Mouse (Mus musculus) gastrocnemius, postnatal 25 days (tissue): ENCODE measurements around the gene 1110059E24Rik. TPM values are rescaled to one million over a fixed set of nuclear protein-coding genes. Genes with fewer than 3 reads are reported as not detected.
A peak's percentile ranks its signal among the peaks of the same experiment; 100 is the strongest.
"Not testable (repeated sequence)": the region's sequence is repeated elsewhere in the genome, so short reads cannot be mapped to it uniquely, and the experiment has no call there.

Experiments used
- DNase-seq: peaks from one replicate; pipeline ENCODE4 v3.0.0; 2022
- total RNA-seq, 2 experiments: library from RNA; stranded (reverse); gene quantifications; 1 replicate in 1 of 2; 2 replicates in 1 of 2; pipeline ENCODE4 v1.2.3; 2021

1110059E24Rik gene
- total RNA-seq, 2 experiments from 2014 or later: 8.1 to 9.7 TPM

DNA sequence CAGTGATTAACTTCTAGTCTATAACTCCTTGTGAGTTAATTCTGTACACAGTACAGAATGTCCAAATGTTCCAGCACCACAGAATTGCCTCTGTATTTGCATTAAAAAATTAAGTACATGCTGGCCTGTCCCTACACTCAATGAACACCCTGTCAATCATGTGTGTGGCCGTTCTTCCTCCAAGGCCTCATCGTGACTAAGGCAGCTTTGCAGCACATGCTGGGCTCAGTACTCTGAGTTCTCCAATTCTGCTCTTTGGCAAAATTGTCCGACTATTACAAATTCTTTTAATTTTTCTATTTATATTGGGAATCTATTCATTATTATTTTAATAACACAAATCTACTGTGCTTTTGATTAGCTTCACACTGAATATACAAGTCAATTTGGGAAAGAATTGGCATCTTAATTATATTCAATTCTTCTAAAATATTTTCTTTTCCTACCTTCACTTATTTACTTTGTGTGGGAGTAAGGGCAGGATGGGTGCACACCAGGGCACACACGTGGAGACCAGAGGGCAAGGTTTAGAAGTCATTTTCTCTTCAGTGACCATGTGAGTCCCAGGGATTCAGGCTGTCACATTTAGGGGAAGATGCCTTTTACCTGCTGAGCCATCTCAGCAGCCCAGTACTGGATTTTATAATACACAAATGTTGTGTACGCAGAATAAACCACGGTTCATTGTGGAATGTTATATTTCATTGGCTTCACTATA, 26.3 kb downstream of the 1110059E24Rik start:
- DNase-seq: no peak

DNA sequence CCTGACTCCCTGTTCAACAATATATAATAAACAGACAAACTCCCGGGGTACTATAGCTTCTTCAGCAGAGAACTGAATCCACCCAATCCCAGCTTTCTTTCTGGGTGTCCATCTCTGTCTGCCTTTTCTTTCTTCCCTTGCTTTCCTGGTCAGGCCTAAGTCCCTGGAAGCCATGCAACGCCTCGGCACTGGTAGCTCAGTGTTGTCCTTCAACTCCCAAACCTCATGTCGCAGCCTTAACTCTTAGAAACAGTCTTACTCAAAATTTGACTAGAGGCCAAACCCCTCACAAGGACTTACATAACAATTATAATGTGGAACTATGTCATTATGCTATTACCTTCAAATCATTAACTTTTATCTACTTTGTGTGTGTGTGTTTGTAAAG, 28.6 kb downstream of the 1110059E24Rik start:
- no peak for DNase-seq

DNA sequence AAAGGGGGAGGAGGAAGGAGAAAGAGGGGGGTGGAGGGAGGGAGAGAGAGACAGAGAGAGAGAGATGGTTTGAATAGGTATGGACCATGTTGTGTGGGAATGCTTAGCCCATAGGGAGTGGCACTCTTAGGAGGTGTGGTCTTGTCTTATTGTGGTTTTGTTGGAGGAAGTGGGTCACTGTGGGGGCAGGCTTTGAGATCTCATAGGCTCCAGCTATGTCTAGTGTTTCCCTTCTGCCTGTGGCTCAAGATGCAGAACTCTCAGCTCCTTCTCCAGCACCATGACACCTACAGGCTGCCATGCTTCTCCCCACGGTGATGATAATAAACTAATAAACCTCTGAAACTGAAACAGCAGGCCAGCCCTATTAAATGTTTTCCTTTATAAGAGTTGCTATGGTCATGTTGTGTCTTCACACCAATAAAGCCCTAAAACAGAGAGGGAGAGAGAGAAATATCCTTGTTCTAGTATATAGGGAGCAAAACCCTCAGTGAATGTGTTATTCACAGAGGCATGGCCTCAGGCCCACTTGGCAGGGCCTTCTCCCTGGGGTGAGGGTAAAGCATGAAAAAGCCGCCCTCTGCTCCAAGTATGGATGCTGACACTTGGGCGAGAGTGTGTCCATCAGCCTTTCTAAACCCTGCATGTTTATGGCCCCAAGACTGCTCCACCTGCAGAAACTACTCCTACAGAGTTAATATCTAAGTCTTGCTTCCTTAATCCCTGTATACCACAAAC, 29.2 kb downstream of the 1110059E24Rik start:
- DNase-seq: no peak

GRCm38 (mm10) chr19:21615801-21616200, 37.0 kb downstream of the 1110059E24Rik start:
- no peak for DNase-seq

DNA sequence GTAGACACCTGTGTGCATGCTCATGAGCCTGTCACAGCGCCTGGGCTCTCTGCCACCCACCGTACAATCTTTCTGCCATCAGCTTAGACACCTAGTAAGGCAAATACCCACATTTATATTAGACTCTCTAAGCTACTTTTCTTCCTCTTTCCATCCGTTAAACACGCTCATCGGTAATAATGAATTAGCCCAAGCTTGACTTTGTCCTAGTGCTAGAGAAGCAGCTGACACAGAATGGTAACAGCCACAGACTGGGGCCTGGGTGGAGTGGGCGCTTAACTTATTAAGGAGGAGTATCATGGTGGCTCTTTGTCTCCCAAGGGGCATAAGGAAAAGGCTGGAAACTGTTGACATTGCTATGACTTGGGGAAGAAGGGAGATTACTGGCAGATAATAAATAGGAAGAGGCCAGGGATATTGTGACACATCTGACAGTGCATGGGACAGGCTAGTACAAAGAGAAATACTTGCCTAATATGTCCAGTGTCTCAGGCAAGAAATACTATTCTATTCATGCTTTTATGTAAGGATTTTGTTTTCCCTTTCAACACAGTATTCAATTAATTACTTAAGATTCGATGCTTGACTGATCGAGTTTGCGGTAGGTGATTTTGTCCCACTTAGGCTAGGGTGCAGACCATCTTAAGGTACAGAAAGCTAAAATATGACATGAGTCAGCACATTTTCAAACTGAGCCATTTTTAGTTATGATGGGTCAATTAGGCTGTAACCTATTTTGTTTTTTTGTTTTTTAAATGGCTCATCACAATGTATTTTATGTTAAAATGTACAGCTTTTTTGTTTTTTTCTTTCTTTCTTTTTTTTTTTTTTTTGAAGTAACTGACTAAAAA, 40.8 kb downstream of the 1110059E24Rik start:
- DNase-seq: no peak

GRCm38 (mm10) chr19:21611297-21611696, 41.5 kb downstream of the 1110059E24Rik start:
- no peak for DNase-seq

DNA sequence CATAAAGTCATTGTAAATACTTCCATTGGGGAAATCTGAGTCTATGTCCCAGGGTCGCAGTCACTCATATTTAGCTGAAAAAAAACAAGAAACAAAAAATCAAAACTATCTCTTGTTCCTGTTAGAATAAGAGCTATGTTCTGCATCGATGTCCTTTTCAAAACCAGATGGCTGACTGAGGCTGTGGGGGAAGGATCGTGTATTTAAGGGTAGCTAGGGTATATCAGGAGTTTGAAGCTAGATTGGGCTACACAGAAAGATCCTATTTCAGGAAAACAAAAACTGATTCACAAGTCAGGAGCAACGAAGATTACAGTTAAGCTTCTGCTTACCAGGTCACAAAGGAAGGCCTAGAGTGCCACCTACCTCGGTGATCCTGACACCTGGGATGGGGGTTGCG, 42.5 kb downstream of the 1110059E24Rik start:
- no peak for DNase-seq

GRCm38 (mm10) chr19:21605294-21605693, 47.5 kb downstream of the 1110059E24Rik start:
- no peak for DNase-seq

DNA sequence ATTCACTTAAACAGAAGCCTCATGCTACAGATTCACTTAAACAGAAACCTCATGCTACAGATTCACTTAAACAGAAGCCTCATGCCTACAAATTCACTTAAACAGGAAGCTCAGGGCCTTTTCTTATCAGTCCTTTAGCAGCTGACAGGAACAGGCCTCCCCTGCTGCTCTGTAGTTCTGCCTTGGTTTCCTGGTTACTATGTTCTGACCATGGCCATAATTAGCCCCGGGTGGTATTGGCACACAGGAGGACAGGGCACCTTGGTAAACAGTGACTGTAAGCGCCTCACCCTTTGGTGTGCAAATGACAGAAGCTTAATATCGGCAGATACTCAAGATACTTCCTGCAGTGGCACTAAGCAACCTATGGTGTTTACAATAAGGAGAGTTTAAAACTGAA, 48.9 kb downstream of the 1110059E24Rik start:
- DNase-seq: no peak

- no peak for DNase-seq
These were observed 51.2 kb downstream of the 1110059E24Rik start for GRCm38 (mm10) chr19:21601541-21602101.

DNA sequence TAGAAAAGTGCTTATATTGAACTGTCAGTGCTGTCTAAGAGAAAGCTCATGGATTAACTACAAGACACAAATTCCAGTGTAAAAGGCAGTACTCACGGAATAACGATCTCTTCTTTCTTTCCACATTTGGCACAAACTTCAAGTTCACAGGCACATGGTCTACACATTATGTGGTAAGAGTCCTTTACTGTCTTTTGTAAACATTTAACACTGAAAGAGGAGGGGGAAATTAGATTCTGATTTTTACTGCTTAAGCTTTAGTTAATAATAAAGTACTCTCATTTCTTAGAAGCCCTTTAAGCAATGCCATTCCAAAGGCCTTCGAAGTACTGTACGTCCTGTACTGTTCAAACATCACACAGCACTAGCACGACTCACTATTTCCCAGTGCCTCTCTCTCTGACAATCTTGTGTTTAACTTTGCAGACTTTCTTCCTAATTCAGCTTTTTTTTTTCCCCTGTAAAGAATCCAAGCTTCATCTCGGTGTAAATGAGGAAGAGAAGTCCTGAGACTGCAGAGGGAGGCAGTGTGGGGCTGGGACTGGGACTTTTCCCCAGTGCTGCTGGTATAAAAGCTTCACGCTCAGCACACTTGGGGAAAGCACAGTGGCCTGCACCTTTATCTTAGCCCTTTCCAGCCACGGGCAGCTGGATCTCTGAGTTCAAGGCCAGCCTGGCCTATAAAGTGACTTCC, 54.0 kb downstream of the 1110059E24Rik start:
- DNase-seq: no peak

DNA sequence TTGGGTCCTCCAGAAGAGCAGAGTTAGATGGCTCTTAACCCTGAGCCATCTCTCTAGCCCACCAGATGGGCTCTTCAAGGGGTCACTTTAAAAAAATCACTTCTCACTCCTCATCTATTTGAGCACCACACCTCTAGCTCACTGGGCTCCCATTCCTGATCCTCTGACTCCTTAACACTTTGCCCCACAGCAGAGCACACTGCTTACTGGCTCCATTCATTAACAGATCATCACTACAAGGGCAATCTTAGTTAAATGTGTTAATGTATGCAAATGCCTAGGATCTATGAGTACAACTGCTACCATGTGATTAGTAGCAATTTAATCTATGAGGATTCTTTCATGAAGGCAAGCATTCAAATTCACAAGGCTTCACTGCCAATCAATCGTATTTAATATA, 58.1 kb downstream of the 1110059E24Rik start:
- DNase-seq: no peak

GRCm38 (mm10) chr19:21592216-21592615, 60.6 kb downstream of the 1110059E24Rik start:
- DNase-seq: not testable (repeated sequence)

DNA sequence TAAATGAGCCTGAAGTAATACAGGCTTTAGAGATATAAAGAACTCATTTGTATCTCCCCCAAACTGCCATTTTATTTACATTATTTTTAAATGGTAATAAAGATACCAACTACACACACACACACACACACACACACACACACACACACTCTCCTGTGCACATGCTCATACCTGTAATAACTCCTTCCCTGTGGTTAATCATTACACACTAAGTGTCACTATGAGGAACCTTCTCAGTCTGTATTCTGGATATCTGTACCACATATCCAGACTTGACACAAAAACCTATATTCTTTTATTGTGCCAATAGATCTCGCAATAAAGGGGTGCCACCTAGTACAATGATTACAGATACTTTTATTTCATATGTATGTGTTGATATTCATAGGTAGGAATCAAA, 62.9 kb downstream of the 1110059E24Rik start:
- DNase-seq: no peak

- DNase-seq: no peak
These were observed 65.2 kb downstream of the 1110059E24Rik start for GRCm38 (mm10) chr19:21587593-21587992.

GRCm38 (mm10) chr19:21586546-21586945, 66.2 kb downstream of the 1110059E24Rik start:
- DNase-seq: no peak

- peak; percentile 44 for DNase-seq
These were observed 66.9 kb downstream of the 1110059E24Rik start for GRCm38 (mm10) chr19:21585868-21586267.

GRCm38 (mm10) chr19:21583986-21584385, 68.8 kb downstream of the 1110059E24Rik start:
- no peak for DNase-seq

GRCm38 (mm10) chr19:21583523-21583984, 69.2 kb downstream of the 1110059E24Rik start:
- no peak for DNase-seq

GRCm38 (mm10) chr19:21581404-21581803, 71.4 kb downstream of the 1110059E24Rik start:
- DNase-seq: no peak

- DNase-seq: no peak
These were observed 72.9 kb downstream of the 1110059E24Rik start for GRCm38 (mm10) chr19:21579896-21580295.

DNA sequence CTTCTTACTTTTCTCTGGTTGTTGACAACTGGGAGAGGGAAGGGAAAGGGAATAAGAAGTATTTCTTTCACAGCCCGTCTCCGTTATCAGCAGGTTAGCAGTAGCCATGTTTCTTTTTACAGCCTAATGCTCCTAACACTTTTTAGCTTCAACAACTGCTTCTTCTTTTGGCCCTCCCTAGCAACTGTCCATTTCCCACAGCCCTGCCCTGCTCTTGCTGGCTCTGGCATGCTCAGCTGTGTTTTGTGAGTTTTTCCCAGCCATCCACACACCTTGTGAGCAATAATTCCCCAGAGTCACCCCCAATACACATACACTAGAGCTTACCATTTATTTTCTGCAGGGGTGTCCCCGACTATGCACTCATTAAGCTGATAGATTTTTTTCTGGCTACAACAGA, 75.3 kb downstream of the 1110059E24Rik start:
- no peak for DNase-seq
